Comparison of ENCODE assay signal across 18 mouse cellular contexts in the genomic region with DNA sequence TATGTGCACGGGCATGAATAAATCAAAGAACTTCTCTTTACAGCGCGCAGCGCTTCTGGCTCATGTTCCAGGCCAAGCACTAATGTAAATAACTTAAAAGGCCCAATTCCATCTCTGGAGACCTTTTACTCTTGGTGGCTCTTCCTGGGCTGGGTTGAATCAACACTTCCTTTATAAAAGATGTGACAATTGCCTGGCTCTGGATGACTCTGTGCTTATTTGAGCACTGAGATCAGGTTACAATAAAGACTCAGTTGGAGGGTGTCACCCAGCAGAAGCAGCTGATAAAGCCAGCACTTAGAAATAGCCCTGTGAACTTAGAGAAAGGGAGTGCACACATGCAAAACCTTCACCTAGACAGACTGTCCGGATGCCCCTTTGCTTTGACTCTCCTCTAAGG.
DNase-seq lines count a peak whose midpoint lies in the region; ATAC-seq and TF ChIP-seq lines count a peak whose summit lies in the region.
"Had no signal": no experiment of that assay in that cellular context is flagged by ENCODE, and none has a peak within 500 bp of the region (broad histone marks: within the 10 kb centered on the region; RNA-seq: fewer than 3 reads in every experiment).

No protein-coding gene starts in this region.

- peak overlapping the region; percentile 77 for H3K27ac ChIP-seq in heart, embryonic 12.5 days (ENCODE audit: poor library complexity, severe bottlenecking)
- peak overlapping the region; percentile 48; the same call in 1 of the 2 replicates for H3K27ac ChIP-seq in lung, embryonic 14.5 days (ENCODE audit: low read depth)
- H3K27ac ChIP-seq in embryonic facial prominence, embryonic 10.5 days (replicated peaks), result 0 out of 2 replicates have a peak overlapping the region, but pooled peaks have one; percentile 10
- H3K27ac ChIP-seq in small intestine, adult 2 months (ENCODE audit: insufficient read depth, low read depth, low read length), result 0 out of 2 replicates have a peak overlapping the region, but pooled peaks have one; percentile 9
- H3K27ac ChIP-seq: forebrain, embryonic 15.5 days; liver, embryonic 13.5 days; neural tube, embryonic 13.5 days had no signal

- intact Hi-C loops in heart, postnatal 36 days (cut with DNase I), result no loop called here
- intact Hi-C loops in left cerebral cortex, postnatal 25 days (cut with DNase I), result no loop called here

- no peak for DNase-seq in heart, postnatal 36 days
- DNase-seq in lung, embryonic 14.5 days, result peak; percentile 66
- DNase-seq in lung, postnatal 10 days, result no peak
- no peak for DNase-seq in embryonic facial prominence, embryonic 10.5 days (ENCODE audit: low spot score)
- no peak for DNase-seq in gastrocnemius, postnatal 25 days
- no peak for DNase-seq in left cerebral cortex, postnatal 25 days (ENCODE audit: low spot score in 2 of 2)
- DNase-seq: adrenal gland, postnatal 10 days; cerebellum, adult 8-10 months; kidney, postnatal 14 days; liver, embryonic 13.5 days; right cerebral cortex, postnatal 25 days; thymus, adult 2 months had no signal

- H3K4me3 ChIP-seq in heart, embryonic 12.5 days, result no peak overlapping the region
- H3K4me3 ChIP-seq in lung, embryonic 14.5 days (ENCODE audit: low read depth, low read length), result no peak overlapping the region
- H3K4me3 ChIP-seq in embryonic facial prominence, embryonic 10.5 days, result no peak overlapping the region
- H3K4me3 ChIP-seq in small intestine, adult 2 months (ENCODE audit: low read depth, low read length), result no peak overlapping the region
- H3K4me3 ChIP-seq: erythroblast, embryonic 14.5 days; forebrain, embryonic 15.5 days; liver, embryonic 13.5 days; neural tube, embryonic 13.5 days had no signal

- WGBS in heart, embryonic 12.5 days, result 28% methylated on average over 5 of the region's 5 CpGs
- 6% methylated on average over 5 of the region's 5 CpGs for WGBS in lung, embryonic 14.5 days
- WGBS in embryonic facial prominence, embryonic 10.5 days, result 49% methylated on average over 5 of the region's 5 CpGs
- 49% methylated on average over 5 of the region's 5 CpGs for WGBS in small intestine, adult 2 months

- no peaks in the 10 kb centered on the region for H3K27me3 ChIP-seq in heart, embryonic 12.5 days (replicated peaks)
- H3K27me3 ChIP-seq in lung, embryonic 14.5 days (ENCODE audit: insufficient read depth, low read length), result no peaks in the 10 kb centered on the region
- H3K27me3 ChIP-seq in embryonic facial prominence, embryonic 10.5 days (replicated peaks; ENCODE audit: low read depth, poor library complexity, severe bottlenecking), result no peaks in the 10 kb centered on the region
- no peaks in the 10 kb centered on the region for H3K27me3 ChIP-seq in small intestine, adult 2 months (ENCODE audit: control insufficient read depth, insufficient read depth, low read length)
- H3K27me3 ChIP-seq: forebrain, embryonic 15.5 days; liver, embryonic 13.5 days; neural tube, embryonic 13.5 days had no signal

- no peak for TF ChIP-seq POLR2A in small intestine, adult 2 months (IDR thresholded peaks at IDR 0.05; ENCODE audit: low read depth, low read length)

- peaks cover 26% of the 10 kb centered on the region for H3K4me1 ChIP-seq in heart, embryonic 12.5 days (replicated peaks)
- H3K4me1 ChIP-seq in lung, embryonic 14.5 days (ENCODE audit: insufficient read depth), result peaks cover 7% of the 10 kb centered on the region; the same call in 1 of the 2 replicates
- peaks cover 27% of the 10 kb centered on the region for H3K4me1 ChIP-seq in embryonic facial prominence, embryonic 10.5 days
- no peaks in the 10 kb centered on the region for H3K4me1 ChIP-seq in small intestine, adult 2 months (ENCODE audit: control insufficient read depth, insufficient read depth, insufficient read length, low read length)
- H3K4me1 ChIP-seq: forebrain, embryonic 15.5 days had no signal

- no peaks in the 10 kb centered on the region for H3K9me3 ChIP-seq in heart, embryonic 12.5 days (replicated peaks)
- H3K9me3 ChIP-seq in lung, embryonic 14.5 days (ENCODE audit: low read depth, low read length), result no peaks in the 10 kb centered on the region
- H3K9me3 ChIP-seq in embryonic facial prominence, embryonic 10.5 days, result no peaks in the 10 kb centered on the region
- H3K9me3 ChIP-seq: forebrain, embryonic 15.5 days; liver, embryonic 13.5 days; neural tube, embryonic 13.5 days had no signal

- ATAC-seq in heart, embryonic 12.5 days (ENCODE audit: insufficient number of reproducible peaks, low FRiP score), result peak; percentile 48; the same call in 1 of the 2 replicates
- peak; percentile 73; the same call in 1 of the 2 replicates for ATAC-seq in lung, embryonic 14.5 days (ENCODE audit: insufficient read depth)
- ATAC-seq: forebrain, embryonic 15.5 days; hindbrain, embryonic 16.5 days had no signal

- peaks cover 11% of the 10 kb centered on the region for H3K36me3 ChIP-seq in heart, embryonic 12.5 days
- no peaks in the 10 kb centered on the region for H3K36me3 ChIP-seq in lung, embryonic 14.5 days (ENCODE audit: insufficient read depth)
- 0 out of 2 replicates have a peak, but pooled peaks cover 3% of the 10 kb centered on the region for H3K36me3 ChIP-seq in embryonic facial prominence, embryonic 10.5 days (replicated peaks)
- no peaks in the 10 kb centered on the region for H3K36me3 ChIP-seq in small intestine, adult 2 months (ENCODE audit: control insufficient read depth, insufficient read depth, low read length)
- H3K36me3 ChIP-seq: forebrain, embryonic 15.5 days; neural tube, embryonic 13.5 days had no signal

- H3K4me2 ChIP-seq in heart, embryonic 12.5 days, result peak overlapping the region; percentile 42
- no peak overlapping the region for H3K4me2 ChIP-seq in lung, embryonic 14.5 days
- H3K4me2 ChIP-seq: forebrain, embryonic 15.5 days; liver, embryonic 13.5 days; neural tube, embryonic 13.5 days had no signal

- TF ChIP-seq CTCF in lung, embryonic 14.5 days (IDR thresholded peaks at IDR 0.05; ENCODE audit: low read depth), result no peak
- no peak for TF ChIP-seq CTCF in small intestine, adult 2 months (IDR thresholded peaks at IDR 0.05; ENCODE audit: extremely low read depth, insufficient read length, insufficient replicate concordance, low read depth, low read length)

- H3K9ac ChIP-seq in heart, embryonic 12.5 days, result 0 out of 2 replicates have a peak overlapping the region, but pooled peaks have one; percentile 42
- no peak overlapping the region for H3K9ac ChIP-seq in lung, embryonic 14.5 days
- H3K9ac ChIP-seq: forebrain, embryonic 15.5 days; liver, embryonic 13.5 days; neural tube, embryonic 13.5 days had no signal

Comparison
In these comparisons a context has a peak if more than half of its experiments do, and no peak if none do; other contexts are left out.
1. H3K27ac ChIP-seq: peak in every context shown above with its lines; median percentile 77 in heart, embryonic 12.5 days; 48 in lung, embryonic 14.5 days; 10 in embryonic facial prominence, embryonic 10.5 days; 9 in small intestine, adult 2 months.